Mouse (Mus musculus) frontal cortex, postnatal 36 days (tissue): ENCODE results near the gene Gm19402.

Source experiments
- DNase-seq, 2 experiments: peaks; one replicate each; pipeline ENCODE4 v3.0.0; 2022; ENCODE audit warnings: low spot score in 2 of 2

Gene Gm19402

GRCm38 (mm10) chr10:77666342-77666741, 24.2 kb downstream of the Gm19402 start:
- no peak for DNase-seq

- DNase-seq = no peak
These were observed 26.4 kb downstream of the Gm19402 start for GRCm38 (mm10) chr10:77663949-77664665.

DNA sequence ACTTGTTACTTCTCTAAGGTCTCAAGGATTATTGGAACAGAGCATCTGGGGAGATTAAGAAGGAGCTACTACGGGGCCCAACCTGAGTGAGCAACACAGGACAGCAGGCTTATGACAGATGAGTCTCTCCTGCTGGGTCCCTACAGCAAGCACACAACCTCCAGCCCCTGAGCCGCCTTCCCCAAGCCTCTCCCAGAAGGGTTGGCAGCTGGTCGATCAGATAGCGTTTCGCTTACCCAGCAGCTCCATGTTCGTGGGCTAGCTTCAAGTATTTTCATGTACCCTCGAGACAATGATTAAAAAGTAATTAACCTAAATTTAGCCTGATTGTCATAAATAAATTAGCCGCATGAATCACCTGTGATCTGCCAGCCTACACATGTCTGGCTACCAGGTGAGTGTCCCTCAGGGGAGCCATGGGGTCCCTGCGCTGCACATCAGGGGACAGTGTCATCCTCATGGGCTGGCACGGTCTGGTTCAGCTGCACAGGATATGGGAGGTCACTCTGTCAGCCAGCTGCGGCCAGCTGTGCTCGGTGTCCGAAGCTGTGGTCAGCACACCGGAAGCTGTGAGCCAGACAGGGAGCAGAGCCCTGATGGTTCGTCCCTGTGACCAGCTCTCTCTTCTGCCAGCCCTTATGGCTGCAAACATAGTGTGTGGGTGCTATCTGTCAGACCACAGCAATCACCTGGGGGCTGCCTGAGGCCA, 32.1 kb downstream of the Gm19402 start:
- DNase-seq = no peak

DNA sequence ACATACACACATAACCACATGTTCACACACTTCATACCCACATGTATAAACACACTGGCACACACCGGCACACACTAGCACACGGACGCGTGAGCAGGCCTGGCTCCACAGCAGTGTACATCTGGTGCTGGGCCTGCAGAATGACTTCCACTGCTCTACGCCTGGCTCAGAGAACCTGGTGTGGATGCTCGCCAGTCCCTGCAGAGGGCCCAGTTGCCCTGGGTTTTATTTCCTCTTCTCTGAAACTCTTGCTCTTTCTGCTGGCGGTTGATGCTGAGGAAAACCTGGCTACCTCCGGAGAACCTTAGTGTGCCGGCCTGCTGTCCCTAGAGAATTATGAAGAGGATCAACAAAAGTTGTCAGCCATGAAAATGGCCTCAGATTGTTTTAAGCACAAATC, 38.5 kb downstream of the Gm19402 start:
- no peak for DNase-seq

GRCm38 (mm10) chr10:77647901-77648300, 42.7 kb downstream of the Gm19402 start:
- no peak for DNase-seq

- no peak for DNase-seq
These were observed 43.1 kb downstream of the Gm19402 start for GRCm38 (mm10) chr10:77647461-77647860.

DNA sequence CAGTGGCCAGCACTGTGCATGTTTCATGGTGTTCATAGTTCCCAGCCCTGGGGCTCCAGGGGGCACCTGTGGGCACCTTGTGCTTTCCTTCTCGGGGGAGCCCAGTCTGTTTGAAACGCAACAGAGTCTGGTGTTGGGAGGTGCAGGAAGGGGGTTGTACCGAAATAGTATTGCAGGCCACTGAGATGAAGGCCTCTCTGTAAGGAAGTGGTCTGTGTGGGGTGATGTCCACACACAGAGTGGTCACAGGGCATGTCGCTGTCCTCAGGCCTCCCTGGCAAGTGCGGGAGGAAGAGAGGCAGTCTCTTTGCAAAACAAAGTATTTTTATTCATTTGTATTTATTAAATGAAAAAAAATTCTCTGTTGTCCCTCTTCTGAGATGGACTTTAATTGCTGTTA, 45.0 kb downstream of the Gm19402 start:
- DNase-seq = no peak

DNA sequence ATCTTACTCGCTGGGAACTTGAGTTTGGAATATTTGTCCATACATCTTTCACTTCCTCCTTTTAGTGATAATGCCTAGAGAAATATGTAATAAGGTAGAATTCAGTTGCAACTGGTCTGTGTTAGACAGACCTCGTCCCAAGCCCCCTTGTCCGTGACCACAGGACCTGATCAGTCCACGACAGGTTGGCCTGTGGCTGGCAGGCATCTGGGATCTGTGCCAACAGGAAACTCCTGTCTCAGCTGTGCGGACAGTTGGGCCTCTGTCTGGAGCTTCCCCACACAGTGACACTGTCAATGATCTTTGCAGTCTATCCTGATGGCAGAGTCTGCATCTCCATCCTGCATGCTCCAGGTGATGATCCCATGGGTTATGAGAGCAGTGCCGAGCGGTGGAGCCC, 47.4 kb downstream of the Gm19402 start:
- DNase-seq = no peak
